Mouse (Mus musculus) cerebellum, adult 18-20 months (tissue): ENCODE results near the gene Phospho1.

Source experiments
- DNase-seq, 2 experiments: peaks; one replicate each; pipeline ENCODE4 v3.0.0; 2021

Phospho1 gene

DNA sequence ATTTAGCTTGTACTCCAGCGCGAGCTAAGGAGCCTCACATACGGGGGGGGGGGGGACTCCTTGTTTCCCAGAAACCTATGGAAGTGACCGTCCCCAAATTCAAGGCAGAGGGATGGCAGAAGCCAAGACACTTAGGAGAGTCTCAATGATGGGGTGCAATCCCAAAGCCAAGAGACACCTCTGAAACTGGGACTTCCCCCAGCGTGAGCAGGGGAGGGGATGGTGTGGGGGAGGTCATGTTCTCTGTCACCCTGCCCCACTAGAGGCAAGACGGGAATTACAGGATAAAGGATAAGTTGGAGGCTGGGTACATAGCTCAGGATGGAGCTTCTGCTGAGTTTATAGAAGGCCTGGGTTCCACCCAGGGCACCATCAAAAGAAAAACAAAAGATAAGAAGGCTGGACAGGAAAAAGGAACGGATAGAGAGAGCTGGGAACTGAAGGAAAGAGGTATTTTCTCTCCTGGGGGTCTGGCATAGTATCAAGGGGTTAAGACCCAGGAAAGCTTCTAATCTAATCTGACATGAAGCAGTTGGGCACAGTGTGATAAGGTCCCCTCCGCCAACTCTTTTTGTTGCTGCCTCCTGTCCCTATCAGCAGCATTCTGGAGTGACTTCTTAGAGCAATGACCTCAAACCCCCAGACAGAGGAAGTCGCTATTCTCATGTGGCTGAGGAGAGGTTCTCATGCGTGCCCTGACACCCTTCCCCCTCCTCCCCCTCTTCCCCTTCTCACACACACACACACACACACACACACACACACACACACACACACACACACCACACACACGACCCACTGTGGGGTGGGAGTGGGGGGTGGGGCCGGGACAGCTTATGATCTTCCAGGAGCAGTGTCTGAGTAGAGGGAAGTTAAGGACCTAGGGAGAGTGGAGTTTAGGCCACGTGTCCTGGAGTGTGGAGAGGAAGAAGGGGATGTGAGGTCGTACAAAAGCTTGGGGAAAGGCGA lies 10.7 kb downstream of the Phospho1 start:
- no peak for DNase-seq

DNA sequence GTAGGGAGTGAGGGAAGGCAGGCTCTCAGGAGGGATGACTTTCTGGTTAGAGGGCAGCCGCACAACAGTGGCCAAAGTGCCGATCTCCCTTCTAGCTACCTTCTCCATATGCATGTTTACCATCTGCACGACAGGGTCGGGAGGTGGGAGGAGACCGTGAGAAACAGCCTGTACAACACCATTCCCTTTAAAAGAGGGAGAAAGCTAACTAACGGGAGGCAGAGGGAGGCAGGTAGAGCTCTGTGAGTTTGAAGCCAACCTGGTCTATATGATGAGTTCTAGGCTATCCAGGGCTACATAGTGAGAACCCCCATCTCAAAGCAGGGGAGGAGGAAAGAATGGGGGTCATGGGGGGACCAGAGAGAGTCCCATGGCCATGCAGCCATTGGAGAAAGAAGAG lies 11.5 kb downstream of the Phospho1 start:
- DNase-seq = no peak

DNA sequence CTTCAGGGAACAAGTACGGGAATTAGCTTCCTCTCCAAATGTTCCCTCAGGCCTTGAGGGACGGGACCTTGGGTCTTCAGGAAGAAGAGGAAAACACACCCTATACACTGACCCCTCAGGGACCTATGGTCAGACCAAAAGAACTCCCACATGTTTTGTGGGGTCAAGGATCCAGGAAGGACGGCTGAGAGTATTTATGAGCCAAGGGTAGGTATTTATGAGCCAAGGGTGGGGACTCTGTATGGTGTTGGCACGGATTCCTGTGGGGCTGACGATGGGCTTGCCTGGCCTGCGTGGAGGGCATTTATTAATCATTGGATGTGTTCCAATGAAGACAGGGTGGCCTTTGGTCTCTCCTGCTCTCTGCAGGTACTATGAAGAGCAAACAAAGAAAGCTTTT lies 12.1 kb downstream of the Phospho1 start:
- no peak for DNase-seq

DNA sequence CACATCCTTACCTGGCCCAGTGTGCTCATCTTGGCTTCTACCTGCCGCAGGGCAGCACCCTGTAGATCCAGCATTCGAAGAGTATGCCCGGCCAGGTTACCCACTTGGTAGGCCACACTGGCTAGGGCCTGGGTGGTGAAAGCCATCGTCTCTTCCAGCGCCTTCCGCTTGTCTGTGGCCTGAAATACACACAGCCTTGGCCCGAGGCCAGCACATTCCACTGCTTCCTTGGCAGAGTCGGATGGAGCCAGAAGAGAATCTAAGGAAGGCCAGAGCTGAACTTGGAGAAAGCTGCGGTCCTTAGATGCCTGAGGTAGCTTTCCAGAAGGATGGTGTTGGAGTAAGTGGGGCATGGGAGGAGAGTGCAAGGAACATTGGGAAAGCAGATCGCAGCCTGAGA lies 12.8 kb downstream of the Phospho1 start, which contains the start of gene Gngt2:
Gngt2 (plus strand) TSS at position 158 of the 400 bp plus-strand sequence.
- peak; percentile 50 to 60 for DNase-seq

DNA sequence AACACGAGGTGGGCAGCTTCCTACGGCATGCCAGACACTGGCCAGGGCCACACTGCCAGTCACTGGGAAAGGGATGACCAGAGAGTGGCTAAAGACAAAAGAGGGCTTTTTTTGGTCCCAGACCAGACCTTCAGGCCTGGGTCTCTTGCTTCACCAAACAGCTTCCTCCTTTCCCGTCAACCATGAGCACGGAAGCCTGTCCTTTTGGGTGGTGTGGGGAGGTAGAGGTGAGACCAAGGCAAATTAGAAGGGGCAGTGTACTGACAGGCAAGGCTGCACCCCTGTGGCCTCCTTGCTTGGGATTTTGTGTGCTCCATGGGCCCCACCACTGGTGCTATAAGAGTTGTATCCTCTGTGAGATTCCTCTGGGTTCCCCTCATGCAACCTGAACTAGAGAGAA lies 14.3 kb downstream of the Phospho1 start:
- DNase-seq = no peak

DNA sequence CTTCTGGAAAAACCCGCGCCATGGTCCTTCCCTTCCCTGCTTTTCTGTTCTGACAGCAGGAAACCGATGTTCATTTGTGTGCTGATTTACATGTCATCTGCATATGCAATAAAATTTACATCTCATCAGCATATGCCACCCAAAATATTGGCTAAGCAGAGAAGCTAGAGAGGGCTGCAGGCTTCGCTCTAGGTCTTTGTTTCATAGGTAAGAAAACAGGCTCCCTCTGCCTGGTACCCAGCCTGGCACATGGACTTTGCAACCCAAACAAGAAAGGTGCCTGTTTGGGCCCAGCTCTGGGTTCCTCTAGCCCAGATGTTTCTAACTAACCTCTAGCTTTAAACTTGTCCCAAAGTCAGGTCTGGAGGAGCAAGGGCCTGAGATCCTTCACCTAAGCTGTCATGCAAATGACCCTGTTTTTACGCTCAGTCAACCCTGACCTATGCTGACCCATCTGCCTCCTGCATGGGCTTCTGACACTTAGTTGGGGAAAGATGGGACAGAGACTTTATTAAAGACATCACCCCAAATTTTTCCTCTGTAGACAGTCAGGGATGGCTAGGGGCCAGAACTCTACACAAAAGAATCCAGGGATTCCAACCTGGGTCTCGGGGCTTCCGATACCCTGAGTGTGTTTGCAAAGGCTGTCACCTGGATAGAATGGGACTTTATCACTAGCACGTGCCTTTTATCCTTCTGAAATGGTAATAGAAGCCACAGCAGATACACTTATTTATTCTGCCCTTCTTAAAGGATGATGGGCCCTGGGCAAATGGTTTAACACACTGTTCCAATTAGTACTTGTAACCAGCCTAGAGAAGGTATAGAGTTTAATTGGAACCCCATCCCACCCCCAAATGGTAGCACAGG lies 14.9 kb downstream of the Phospho1 start:
- no peak for DNase-seq

DNA sequence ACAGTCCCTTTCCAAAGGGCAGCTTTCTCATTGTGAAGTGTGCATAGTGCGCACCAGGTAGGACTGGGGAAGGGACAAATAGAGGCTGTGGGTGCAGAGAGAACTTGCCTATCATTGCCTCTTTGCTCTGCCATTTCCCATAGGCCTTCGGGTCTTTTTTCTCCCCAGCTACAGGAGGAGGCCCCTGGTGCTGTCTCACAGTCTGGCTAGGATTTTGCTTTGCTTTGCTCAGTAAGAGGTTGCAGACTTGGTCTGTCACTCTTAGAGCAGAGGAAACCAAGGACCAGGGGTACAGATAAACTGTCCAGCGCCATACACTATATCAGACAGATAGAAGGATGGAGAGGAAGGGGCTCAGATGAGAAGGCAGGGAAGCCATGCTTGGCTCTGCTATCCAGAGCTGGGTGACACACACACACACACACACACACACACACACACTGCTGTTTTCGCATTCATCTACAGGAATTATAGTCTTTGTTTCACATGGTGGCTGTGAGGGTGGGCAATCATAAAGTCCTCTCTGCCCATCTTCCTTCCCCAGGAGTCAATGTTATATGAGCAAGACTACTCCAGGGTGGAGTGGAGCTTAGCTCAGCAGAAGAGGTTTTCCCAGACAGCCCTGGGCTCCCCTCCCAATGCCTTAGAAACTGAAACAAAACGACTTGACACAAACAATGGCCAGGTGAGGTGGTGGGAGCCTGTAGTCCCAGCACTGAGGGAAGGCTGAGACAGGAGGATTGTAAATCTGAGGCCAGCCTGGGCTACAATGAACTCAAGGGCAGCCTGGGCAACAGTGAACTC lies 16.6 kb downstream of the Phospho1 start:
- DNase-seq = no peak

DNA sequence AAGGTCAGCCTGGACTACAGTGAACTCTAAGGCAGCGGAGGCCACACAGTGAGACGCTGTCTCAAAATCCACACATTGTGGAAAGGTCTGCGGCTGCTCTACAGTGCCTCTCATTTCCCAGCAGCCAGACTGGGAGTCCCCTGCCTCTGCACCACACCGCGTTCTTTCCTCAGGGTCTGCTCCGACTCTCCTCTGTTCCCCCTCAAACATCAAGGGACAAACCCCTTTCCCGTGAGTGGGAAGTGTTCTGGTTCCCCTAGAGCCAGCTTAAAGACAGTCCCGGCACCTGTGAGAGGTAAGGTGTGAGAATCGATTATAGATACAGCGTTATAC lies 17.2 kb downstream of the Phospho1 start:
- DNase-seq = no peak

DNA sequence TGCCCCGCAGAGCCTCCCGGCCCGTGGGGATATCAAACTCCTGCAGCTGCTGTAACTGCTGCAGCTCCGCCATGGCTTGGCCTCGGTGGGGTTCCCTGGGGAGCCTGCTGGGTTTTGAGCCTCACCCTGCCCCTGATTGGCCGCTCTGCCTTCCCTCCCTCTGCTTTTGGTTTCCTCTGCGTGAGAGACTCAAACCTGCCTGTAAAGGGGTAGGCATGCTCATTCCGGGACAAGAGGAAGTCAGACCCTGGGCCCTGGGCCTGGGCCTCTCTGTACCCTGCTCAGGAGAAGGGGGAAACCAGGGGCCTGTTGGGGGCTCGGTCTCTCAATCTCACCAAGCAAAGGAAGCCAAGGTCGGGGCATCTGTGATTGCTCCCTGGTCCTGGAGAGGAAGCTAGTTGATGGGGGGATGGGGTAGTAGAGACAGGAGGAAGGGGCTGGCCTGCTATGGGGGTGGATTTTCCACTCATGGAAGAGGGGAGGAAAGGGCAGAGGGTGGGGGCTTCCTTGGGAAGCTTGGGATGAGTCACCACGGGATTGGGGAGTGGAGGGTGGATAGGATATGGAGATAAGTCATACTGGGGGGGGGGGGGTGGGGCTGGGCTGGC lies 17.9 kb downstream of the Phospho1 start, which contains the start of gene Abi3:
Abi3 (minus strand) TSS at position 403 of the 608 bp plus-strand sequence.
- no peak for DNase-seq

DNA sequence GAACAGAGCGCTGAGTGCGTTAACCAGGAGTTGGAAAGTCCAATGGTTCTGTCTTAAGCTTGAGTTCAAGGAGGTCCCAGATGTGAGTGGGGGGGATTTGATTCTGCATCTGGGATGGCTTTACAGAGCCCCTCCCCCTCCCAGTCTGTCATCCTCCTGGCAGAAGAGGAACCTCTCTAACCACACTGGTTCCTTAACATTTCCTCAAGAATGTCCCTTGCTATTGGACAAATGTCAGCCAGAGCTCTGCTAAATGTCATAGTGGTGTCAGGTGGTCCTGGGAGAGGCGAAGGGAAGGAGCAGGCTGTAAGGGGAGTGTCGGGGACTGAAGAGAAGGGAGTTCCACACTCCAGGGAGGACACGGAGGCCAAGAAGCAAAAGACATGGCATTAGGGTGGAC lies 18.7 kb downstream of the Phospho1 start:
- DNase-seq = no peak

DNA sequence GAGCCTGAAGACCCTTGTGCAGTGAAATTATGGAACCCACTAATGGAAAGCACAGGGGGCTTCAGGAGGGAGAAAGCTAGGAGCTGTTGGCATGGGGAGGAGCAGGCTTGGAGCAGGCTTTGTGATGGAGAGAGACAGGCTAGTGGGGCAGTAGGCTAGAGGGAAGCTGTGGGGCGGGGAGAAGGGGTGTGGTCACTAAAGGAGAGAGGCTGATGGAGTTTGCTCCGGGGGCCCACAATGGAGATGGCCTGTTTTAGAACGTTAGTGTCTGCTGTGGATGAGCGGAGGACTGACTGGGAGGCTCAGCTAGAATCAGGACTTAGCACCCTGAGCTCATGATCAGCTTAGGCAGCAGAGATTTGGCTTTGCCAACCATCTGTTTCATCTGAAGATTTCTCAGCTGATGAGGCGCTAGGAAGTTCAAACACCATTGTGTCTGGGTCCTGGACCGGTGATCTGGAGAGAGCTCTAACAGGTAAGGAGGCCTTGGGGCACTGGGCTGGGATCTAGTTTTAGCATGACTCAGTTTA lies 19.2 kb downstream of the Phospho1 start:
- no peak for DNase-seq

DNA sequence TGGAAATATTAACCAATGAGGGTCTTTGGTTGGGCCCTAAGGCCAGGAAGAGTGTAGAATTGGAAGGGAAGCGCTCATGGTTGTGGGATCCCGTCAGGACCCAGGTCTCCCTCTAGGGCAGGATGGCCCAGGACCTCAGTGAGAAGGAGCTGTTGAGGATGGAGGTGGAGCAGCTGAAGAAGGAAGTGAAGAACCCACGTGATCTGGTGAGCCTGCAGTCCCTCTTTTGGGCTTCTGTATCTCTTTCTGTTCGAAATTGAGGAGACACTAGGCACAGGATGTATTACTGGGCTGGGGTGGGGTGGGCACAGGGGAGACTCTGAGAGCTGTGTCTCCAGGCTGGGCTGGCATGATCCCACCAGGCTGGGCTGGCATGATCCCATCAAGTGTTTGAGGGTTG lies 20.6 kb downstream of the Phospho1 start:
- DNase-seq = no peak

DNA sequence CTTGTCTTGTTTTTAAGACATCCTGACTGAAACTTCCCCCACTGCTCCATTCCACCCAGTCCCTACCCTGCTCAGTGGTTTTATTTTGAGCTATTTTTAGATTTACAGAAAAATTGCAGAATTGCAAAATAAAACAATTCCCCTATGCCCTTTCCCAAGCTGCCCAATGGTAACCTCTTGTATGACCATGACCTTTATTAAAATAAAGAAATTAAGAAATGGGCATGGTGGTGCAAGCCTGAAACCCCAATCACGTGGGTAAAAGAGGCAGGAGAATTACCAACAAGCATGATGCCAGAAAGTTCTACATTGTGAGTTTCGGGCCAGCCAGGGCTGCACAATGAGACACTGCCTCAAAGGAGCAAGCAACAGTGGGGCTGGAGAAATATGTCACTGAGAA lies 26.6 kb downstream of the Phospho1 start:
- DNase-seq = no peak

DNA sequence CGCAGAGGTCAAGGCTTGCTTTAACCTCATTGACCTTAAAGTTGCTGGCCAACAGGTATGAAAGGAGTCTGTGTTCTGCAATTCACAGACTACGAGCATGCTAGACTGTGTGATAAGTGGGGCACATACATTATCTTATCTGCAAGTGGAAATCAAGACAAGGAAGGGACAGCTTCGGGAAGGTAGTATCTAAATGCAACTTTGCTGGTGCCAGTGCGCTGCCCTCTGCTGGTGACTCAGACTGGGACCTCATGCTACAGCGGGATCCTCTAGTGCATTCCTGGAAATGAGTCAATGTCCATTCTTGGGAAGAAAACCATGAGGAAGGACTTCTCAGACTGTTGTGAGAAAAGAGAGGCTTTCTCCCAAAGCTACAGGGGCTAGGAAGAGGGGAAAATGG lies 29.4 kb downstream of the Phospho1 start:
- peak; percentile 70 to 73 for DNase-seq

DNA sequence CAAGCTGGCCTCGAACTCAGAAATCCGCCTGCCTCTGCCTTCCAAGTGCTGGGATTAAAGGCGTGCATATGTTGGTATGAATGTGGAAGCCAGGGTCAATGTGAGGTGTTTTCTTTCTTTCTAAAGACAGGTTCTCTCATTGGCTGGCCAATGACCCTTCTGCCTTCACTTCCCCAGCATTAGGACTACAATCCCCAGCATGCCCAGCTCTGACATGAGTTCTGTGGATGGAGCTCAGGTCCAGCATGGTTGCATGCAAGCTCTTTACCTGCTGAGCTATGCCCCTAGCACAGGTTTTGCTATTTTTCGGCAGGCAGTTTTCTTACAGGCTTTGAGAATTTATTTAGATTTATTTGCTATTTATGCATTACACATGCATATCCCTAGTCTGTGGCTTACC lies 33.0 kb downstream of the Phospho1 start:
- peak; percentile 53 to 75 for DNase-seq

DNA sequence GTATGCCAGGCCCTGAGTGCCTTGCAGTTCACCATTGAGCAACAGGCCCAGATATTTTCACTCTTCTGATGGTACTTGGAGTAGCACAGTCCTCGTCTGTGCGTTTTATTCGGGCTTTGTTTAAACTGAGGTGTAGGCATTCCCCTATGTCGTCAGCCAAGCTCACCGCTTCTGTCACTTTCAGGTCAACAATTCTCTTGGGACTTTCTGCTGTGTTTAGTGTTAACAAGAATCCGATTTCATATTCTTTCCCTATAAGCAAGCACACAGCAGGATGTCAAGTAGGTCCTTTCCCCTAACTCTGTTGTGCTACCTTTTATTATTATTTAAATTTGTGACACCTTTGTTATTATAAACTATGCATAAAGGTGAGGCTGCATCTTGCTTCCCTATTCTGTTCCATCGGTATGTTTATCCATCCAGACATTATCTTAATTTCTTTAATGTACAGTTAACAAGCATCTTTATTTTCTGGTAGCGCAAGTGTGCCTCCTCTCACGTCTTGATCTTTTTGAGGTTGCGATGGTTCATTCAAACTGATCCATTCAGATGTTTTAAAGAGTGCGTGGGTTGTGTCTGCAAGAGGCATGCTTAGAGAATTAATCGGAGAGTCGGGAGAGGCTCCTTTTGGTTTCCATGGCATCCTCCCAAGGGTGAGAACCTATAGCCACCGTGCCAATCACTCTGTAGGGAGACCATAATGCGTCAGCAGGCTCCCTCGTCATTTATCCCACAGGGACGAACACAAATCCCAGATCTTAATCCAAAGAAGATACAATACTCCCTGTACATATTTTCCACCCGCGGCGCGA lies 33.6 kb downstream of the Phospho1 start:
- peak in 1 of 2 experiments; percentile 28 for DNase-seq

DNA sequence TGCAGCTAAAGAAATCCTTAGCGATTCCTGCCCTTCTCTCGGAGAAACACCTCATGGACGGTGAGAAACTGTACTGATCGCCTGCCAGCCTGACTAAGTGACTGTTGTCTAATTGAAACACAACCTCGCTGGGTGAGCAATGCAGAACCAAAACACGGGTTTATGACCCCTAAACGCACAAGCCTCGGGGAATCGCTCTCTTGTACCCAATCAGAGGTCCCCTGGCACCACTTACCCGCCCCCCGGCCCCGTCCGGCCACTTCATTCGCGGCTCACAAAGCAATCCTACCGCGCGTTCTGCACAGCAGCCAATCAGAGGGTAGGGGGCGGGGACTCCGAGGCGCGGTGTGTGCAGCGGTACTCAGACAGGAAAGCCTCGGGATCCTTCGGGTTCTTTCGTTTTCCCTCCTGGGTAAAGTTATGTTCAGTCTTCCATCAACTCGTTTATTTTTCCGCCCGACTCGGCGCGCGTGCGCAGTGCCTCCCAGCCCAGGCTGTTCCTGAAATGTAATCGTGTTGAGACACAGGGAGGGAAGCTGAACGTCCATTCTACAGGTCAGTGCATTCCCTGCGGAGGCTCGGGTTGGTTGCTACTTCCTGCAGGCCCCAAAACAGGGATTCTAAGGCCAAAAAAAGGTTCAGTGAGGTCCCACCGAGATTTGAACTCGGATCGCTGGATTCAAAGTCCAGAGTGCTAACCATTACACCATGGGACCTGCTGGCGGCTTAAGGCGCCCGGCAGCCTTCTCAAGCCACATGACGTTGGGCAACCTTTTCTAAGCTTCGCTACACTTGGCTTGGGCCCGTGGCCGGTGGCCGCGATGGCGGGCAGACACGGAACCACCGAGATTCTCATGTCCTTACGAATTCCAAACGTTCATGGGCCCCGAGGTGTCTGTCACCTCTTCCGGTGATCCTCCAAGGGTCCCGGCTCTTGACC lies 34.5 kb downstream of the Phospho1 start:
- DNase-seq = peak; percentile 95 to 98

DNA sequence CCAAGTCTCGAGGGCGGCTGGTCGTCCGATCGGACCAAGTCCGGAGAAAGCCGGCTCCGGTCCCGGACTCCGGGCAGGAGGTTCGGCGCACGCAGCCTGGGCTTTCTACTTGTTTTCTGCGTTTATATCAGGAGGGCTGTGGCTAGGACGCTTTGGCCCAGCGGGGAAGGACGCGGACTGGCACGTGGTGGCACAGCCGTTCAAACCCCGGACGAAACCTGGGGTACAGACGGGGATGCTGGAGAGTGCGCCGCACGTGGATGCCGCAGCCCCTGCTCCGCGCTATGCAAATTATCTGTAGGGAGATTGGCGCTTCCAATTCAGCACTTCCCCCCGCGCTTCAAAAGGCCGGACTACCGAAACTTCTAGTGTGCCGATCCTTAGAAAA lies 35.2 kb downstream of the Phospho1 start:
- DNase-seq = peak in 1 of 2 experiments; percentile 69

DNA sequence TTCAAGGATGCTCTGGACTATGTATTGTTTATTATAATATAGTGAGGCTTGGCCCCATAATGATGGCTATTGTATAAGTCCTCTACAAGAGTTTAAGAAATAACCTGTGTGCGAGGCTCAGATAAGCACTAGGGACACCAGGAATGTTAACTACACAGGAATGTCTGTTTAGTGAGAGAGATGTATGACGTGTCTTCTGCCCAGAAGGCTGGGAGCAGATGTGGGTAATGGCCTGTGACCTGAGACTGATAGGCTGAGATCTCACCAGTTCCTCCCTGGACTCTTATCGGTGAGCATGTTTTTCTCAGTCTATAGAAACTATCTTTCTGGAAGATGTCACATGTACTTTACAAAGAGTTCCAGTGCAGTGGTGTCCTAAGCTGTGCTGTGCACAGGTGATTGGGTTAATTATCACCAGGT lies 35.8 kb downstream of the Phospho1 start:
- no peak for DNase-seq

DNA sequence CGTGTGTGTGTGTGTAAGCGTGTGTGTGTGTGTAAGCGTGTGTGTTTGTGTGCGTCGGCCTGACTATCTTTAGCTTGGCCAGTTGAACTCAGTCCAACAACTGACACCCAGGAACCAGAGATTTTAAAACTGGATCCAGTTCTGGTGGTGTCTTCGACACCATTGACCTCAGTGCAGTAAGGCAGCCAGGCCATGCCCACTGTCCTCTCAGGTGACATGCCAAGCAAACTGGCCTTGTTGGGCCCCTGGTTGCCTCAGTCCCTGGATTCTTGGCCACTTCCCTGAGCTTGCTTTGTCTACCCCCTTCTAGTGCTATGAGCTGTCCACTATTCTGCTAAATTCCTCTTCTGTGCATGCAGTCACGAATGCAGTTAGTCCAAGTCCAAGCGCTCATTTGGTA lies 37.1 kb downstream of the Phospho1 start:
- DNase-seq = no peak
